Mouse (Mus musculus) cortical plate, adult 2 months (tissue): ENCODE measurements around the gene Myh10. TPM values are rescaled to one million over a fixed set of nuclear protein-coding genes. Genes with fewer than 3 reads are reported as not detected.

Experiments used
- H3K27ac ChIP-seq: fragments of 200-500 bp; 2 replicates; pipeline ENCODE4 v1.5.1; 2012; ENCODE audit warnings: low read length, control low read depth, inconsistent platforms; ENCODE audit not compliant: insufficient read depth
- H3K4me1 ChIP-seq: fragments of 200-500 bp; 2 replicates; pipeline ENCODE4 v1.6.1; 2011; ENCODE audit warnings: low read length; ENCODE audit not compliant: control insufficient read depth, insufficient read depth
- H3K4me3 ChIP-seq: fragments of 200-500 bp; 2 replicates; pipeline ENCODE4 v1.5.1; 2011; ENCODE audit warnings: mild to moderate bottlenecking, low read length, control low read depth; ENCODE audit not compliant: insufficient read depth
- CTCF ChIP-seq: fragments of 200-500 bp; IDR thresholded peaks from 2 replicates; pipeline ENCODE4 v1.5.1; 2011; ENCODE audit warnings: mild to moderate bottlenecking, control low read depth, low read length; ENCODE audit not compliant: insufficient read depth; ENCODE audit errors: extremely low read depth
- POLR2A ChIP-seq: fragments of 200-500 bp; IDR thresholded peaks from 2 replicates; pipeline ENCODE4 v1.6.1; 2011; ENCODE audit warnings: mild to moderate bottlenecking, low read length, control low read depth; ENCODE audit not compliant: insufficient read depth; ENCODE audit errors: extremely low read depth
- polyA plus RNA-seq: library from polyadenylated mRNA; depleted of rRNA; stranded (reverse); fragments of >200 nt; gene quantifications from 2 replicates; pipeline ENCODE4 v1.2.3, GENCODE M21; 2012

Gene Myh10
- polyA plus RNA-seq, 1 experiment: 140 TPM

DNA sequence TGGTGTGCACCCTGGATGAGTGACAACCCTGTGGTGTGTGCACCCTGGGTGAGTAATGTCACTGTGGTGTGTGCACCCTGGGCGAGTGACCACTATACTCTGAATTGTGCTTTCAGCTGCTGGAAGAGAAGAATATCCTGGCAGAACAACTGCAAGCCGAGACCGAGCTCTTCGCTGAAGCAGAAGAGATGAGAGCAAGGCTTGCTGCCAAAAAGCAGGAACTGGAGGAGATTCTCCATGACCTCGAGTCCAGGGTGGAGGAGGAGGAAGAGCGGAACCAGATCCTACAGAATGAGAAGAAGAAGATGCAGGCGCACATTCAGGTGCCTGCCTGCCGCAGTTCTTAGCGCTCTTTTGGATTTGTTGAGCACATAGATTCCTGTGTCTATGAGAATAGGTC, 95.9 kb downstream of the Myh10 start:
- H3K4me3 ChIP-seq: no peak overlapping the region
- no peak overlapping the region for H3K27ac ChIP-seq
- TF ChIP-seq POLR2A (no peak), CTCF (no peak)
- H3K4me1 ChIP-seq: no peaks in the 10 kb centered on the region

DNA sequence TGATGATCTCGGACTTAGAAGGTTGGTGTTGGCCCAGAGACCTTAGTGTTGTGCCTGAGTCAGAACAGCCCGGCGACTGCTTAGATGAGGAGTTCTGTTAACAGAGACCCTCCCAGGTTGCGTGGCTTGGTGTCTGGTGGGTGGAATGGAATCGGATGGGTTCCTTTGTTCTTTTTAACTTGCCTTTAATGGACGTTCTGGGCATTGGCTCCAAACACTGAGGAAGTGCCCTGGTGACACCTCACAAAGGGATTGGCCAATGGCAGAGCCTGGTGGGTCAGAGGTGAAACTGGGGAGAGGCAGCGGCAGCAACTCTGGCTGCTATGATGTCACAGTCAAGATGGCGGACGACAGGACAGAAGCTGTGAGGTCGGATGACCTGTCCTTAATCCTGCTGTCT, 99.4 kb downstream of the Myh10 start:
- Histone ChIP-seq H3K4me1 (no peaks in the 10 kb centered on the region), H3K27ac (no peak overlapping the region), H3K4me3 (no peak overlapping the region)
- TF ChIP-seq CTCF (no peak), POLR2A (no peak)

DNA sequence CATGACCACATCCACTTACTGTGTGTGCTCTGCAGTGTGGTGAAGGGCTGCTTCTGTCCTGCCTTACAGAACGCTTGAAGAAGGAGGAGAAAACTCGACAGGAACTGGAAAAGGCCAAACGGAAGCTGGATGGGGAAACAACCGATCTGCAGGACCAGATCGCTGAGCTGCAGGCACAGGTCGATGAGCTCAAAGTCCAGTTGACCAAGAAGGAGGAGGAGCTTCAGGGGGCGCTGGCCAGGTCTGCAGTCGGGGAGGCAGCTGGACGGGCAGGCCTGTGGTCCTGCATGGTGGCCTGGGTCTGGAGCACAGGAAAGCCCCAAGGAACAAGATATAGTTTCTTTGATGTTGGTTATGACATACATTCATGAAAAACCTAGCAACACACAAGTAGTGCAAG, 100.4 kb downstream of the Myh10 start:
- Histone ChIP-seq H3K4me1 (no peaks in the 10 kb centered on the region), H3K27ac (no peak overlapping the region), H3K4me3 (no peak overlapping the region)
- TF ChIP-seq CTCF (no peak), POLR2A (no peak)

DNA sequence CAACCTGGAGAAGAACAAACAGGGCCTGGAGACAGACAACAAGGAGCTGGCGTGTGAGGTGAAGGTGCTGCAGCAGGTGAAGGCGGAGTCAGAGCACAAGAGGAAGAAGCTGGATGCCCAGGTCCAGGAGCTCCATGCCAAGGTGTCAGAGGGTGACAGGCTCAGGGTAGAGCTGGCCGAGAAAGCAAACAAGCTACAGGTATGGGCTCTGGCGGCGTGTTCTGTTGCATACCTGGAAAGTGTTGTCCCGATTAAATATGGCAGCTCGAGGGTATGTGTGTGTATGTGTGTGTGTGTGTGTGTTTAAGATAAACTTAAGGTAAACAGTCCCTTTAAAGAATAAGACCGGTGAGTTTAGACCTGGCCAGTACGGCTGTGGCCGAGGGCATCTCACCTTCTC, 106.9 kb downstream of the Myh10 start:
- TF ChIP-seq CTCF: no peak
- TF ChIP-seq POLR2A: no peak
- Histone ChIP-seq H3K27ac (no peak overlapping the region), H3K4me1 (no peaks in the 10 kb centered on the region), H3K4me3 (no peak overlapping the region)

DNA sequence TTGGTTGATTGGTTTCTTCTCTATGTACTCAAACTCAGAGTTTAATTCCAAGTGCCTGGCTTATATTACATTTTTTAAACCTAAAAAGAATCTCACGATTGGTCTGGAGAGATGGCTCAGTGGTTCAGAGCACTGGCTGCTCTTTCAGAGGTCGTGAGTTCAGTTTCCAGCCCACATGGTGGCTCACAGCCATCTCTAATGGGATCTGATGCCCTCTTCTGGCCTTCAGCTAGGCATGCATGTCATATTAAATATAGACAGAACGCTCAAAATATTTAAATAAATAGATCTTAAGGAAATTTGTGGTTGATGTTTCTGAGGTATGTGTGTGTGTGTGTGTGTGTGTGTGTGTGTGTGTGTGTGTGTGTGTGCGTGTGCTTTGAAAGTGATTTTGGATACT, 113.8 kb downstream of the Myh10 start:
- TF ChIP-seq CTCF: peak; percentile 28; the same call in 1 of the 2 replicates
- no peak for TF ChIP-seq POLR2A
- no peaks in the 10 kb centered on the region for H3K4me1 ChIP-seq
- no peak overlapping the region for H3K27ac ChIP-seq
- H3K4me3 ChIP-seq: no peak overlapping the region

DNA sequence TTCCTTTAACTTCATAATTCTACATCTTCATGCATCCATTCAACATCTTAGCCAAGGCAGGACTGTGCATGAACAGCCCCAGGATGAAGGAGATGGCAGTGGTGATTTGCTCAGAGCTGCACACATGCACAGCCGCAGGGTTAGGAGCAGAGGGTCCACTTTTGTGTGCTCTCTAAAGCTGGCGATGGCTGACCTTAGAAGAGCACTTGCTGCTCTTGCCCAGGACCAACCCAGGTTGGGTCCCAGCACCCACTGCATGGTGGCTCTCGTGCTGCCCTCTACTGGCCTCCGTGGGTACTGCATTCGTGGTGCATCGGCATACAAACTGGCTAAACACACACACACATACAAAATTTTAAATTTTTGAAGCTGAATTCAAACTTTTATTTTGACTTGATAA, 116.4 kb downstream of the Myh10 start:
- TF ChIP-seq POLR2A (no peak), CTCF (peak; percentile 92)
- no peaks in the 10 kb centered on the region for H3K4me1 ChIP-seq
- H3K27ac ChIP-seq: no peak overlapping the region
- H3K4me3 ChIP-seq: no peak overlapping the region

DNA sequence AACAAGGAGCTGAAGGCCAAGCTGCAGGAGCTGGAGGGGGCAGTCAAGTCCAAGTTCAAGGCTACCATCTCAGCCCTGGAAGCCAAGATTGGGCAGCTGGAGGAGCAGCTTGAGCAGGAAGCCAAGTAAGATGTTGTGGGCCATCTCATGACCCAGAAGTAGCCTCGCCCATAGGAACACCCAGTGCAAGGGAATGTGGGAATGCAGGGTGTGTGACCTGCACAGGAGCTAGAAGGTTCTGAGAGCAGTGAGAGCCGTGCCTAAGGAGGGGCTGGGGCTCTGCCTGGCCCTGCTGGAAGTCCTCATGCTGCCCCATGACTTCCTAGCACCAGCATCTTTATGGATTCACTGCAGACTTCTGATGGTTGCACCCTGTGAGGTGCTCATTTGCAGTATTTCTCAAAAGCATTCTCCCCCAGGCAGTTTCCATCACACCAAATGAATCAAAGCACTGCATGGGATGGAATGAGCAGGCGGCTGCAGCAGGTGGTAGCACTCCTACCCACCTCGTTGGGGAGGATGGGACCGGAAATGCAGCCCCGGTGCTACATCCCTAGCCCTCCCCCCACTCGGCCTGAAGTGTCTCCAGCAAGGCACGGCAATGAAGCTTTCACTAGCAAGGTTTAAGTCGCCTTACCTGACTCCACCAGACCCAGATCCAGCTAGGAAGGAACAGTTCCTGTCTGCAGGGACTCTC, 120.7 kb downstream of the Myh10 start:
- Histone ChIP-seq H3K27ac (no peak overlapping the region), H3K4me3 (no peak overlapping the region), H3K4me1 (no peaks in the 10 kb centered on the region)
- TF ChIP-seq CTCF: no peak
- TF ChIP-seq POLR2A: no peak

DNA sequence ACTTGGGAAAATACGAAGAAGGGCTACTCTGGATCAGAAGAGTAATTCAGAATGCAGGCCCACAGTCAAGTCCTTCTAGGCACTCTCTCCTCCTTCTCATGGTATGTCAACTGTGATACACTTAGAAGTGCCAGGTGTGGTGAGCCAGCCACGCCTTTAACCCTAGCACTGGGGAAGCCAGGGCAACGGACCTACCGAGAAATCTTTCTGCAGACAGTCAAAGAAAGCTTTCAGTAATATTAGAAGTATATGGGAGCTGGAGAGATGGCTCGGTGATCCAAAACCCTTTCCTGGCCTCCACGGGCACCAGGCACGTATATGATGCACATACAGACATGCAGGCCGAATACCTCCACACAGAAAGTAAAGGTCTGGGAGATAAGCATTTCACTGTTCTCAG, 127.1 kb downstream of the Myh10 start:
- H3K4me1 ChIP-seq: no peaks in the 10 kb centered on the region
- no peak for TF ChIP-seq CTCF
- no peak for TF ChIP-seq POLR2A
- H3K4me3 ChIP-seq: no peak overlapping the region
- no peak overlapping the region for H3K27ac ChIP-seq

DNA sequence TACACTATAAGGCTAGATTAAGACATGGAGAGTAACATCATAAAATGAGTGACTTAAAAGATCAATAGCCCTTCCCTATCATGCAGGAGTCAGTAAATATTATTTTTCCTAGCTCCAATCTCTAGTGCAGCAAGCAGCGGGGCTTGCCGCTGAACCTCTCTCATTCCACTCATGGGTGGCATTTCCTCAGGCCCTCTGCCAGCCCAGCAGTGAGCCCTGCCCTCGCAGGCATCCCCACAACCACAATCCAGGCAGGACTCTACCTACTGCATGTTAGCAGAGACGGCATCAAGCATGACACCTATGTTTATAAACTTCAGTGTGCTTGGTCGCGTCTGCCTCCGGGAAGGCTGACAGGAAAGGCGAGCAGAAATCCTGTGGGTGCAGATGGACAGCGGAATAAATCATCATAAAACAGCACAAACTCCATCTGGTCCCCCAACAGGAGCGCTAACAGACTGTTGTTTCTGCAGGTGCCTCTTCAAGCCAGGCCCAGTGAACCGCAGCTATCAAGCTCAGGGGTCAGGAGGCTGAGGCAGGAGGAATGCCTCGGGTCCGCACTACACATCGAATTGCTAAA, 128.0 kb downstream of the Myh10 start:
- Histone ChIP-seq H3K4me1 (no peaks in the 10 kb centered on the region), H3K27ac (no peak overlapping the region), H3K4me3 (no peak overlapping the region)
- TF ChIP-seq CTCF: no peak
- TF ChIP-seq POLR2A: no peak

DNA sequence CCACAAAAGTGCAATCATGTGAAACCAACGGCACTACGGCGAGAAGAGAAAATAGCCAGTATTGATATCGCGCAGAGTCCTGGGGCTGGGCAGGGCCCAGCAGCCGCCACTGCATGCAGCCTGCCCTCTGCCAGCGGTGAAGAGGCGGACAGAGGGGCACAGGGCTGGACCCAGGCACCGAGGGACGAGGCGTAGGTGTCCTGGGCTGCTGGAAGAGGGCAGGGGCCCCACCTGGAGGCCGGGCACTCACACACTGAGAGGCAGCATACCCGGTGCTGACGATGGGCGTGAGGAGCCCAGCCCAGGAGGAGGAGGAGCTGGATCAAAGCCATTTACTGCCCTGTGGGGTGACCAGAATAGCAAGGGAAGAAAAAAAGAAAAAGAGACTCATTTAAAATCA, 131.0 kb downstream of the Myh10 start:
- TF ChIP-seq CTCF: no peak
- TF ChIP-seq POLR2A: no peak
- Histone ChIP-seq H3K4me3 (no peak overlapping the region), H3K4me1 (no peaks in the 10 kb centered on the region), H3K27ac (no peak overlapping the region)
